Mouse (Mus musculus): Measurements from ENCODE around the gene Gnat2. TPM values are rescaled to one million over a fixed set of nuclear protein-coding genes. Genes with fewer than 3 reads are reported as not detected.

Gnat2 gene
- 0.16 TPM in 1 of 2 replicates, not detected in the other for polyA plus RNA-seq (2012; ENCODE audit: low replicate concordance)

DNA sequence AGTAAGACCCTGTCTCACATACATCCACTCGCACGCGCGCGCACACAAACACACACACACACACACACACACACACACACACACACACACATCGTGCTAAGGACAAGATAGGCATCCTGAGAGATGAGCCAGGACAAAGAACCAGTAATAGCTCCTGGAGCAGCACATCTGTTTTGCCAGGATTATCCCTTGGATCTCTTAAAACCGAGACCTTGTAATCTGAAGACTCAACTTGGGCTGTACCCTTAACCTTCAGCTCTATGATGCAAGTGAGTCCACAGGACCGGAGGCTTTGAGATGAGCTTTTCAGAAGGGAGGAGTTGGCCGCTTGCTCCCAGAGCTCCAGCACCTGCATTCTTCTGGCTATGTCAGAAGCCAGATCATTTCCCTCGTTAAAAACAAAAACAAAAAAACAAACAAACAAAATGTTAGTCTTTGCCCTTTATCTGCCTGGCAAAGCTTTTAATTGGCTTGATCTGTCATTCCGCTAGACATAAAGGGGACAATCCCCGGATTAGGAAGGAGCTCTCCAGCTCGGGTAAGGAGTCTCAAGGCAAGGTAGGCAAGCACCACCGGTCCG lies at the start of gene Gnat2:
Gene Gnat2, plus strand, starts transcription at position 254 of the 580 bp plus-strand sequence.

DNA sequence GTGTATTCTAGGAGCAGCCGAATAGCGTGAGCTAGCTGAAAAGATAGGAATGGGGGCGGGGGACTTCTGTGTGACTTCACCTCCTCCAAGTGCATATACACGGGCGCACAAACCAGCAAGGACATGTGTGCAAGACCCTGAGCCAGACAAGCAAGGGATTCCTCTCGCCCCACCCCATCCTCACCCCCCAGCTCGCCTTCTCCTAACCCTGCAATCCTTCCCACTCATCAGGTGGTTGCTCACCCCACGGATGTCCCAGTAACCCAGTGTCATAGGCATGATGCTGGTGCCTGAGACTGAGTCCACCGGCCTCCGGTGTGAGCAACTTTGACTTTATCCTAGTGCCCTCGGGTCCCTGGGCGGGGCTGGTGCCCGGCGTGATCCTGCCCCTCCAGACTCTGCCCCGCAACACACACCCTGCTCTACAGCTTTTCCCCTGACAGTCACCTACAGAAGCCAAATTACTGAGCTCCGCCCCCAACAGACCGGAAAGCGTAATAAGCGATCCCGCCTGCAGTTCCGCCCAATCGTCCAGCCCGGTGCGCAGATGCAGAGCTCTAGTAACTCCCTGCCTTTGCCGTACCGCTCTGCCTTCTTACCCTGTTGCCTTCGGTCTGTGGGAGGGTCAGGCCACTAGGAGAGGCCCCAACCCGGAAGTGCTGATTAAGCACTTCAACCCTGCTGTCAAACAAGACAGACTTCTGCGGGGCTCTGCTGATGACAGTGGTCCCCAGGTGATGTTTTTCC lies 48.0 kb upstream of the Gnat2 start, which contains the start of gene Gstm4:
Gene Gstm4, minus strand, starts transcription at position 501 of the 747 bp plus-strand sequence.

DNA sequence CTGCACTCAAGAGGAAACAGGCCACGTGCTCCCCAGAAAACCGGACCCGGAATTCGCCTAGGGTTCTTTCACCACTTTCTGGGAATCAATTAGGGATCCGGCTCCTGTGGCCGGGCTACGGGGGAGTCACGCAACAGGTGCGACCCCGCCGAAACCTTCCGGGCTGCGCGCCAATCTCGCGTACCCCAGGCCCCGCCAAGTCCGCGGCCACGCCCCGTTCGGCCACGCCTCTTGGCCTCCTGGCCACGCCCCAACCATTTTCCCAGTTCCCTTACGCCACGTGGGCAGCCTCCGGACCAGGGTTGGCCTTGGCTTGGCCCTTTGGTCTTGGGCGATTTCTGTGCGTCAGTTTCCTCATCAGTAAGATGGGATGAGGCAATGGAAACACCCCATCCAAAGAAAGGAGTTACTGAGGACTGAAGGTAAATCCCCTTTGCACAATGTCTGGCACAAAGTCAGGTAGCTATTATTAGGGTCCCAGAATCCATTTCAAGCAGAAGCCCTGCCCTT lies 6.1 kb upstream of the Gnat2 start, which contains the start of gene Ampd2:
Gene Ampd2, minus strand, starts transcription at position 182 of the 510 bp plus-strand sequence.

DNA sequence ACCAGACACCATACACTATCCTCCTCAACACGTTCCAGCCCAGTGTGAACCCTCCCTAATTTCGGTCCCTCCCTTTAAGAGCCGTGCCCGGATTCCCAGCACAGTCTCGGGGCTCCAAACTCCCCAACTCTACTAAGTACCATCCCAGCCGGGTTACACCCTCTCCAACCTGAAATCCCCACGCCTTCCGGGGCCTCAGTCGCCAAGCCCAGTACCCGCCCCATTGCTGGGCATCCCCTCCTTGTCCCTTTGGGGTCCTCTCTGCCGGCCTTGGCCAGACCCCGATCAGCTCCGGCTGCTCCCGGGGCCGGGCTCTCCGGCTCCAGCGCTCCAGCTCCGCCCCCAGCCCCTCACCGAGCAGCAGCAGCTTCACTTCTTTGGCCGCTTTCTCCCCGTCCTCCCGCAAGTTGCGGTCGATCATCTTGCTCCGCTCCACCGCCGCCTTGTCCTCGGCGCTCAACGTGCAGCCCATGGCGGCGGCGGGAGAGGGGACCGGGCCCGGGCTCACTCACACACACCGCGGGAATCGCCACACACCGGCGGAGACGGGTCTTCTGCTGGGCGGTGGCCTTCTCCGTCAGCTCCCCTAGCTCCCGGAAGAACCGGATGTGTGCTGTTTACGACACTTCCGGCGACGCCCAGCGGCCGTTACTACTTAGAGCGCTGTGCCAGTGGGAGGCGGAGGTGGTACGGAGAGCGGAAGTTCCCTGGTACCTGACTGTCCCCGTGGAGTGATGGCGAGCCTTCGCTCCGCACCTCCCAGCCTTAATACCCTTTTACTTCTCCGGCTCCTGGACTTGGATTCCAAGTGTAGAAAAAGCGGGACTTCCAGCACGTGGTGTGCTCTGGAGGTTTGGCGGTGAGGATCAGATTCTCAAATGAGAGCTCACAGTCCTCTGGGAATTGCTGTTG lies 53.2 kb downstream of the Gnat2 start, which contains the start of gene Gnai3:
Gene Gnai3, minus strand, starts transcription at position 613 of the 912 bp plus-strand sequence.

Other genes with a start within 250 kb of the Gnat2 start
- not detected in 2 replicates for gene Eps8l3, start 215.6 kb upstream of the Gnat2 start, polyA plus RNA-seq (2012; ENCODE audit: low replicate concordance)
- gene Gstm5, start 197.0 kb upstream of the Gnat2 start, polyA plus RNA-seq (2012; ENCODE audit: low replicate concordance): 2.0 and 4.0 TPM in 2 replicates
- gene Gstm7, start 161.0 kb upstream of the Gnat2 start, polyA plus RNA-seq (2012; ENCODE audit: low replicate concordance): 0.51 TPM in 1 of 2 replicates, not detected in the other
- not detected in 2 replicates for gene Gstm6, start 149.0 kb upstream of the Gnat2 start, polyA plus RNA-seq (2012; ENCODE audit: low replicate concordance)
- not detected in 2 replicates for gene Gstm3, start 123.5 kb upstream of the Gnat2 start, polyA plus RNA-seq (2012; ENCODE audit: low replicate concordance)
- gene Gstm2, start 106.3 kb upstream of the Gnat2 start, polyA plus RNA-seq (2012; ENCODE audit: low replicate concordance): 0.40 TPM in 1 of 2 replicates, not detected in the other
- 27.7 and 72.8 TPM in 2 replicates for gene Gstm1, start 74.8 kb upstream of the Gnat2 start, polyA plus RNA-seq (2012; ENCODE audit: low replicate concordance)
- 0.34 and 0.51 TPM in 2 replicates for gene Gstm4, start 47.9 kb upstream of the Gnat2 start, polyA plus RNA-seq (2012; ENCODE audit: low replicate concordance)
- 64.7 and 77.9 TPM in 2 replicates for gene Ampd2, start 6.1 kb upstream of the Gnat2 start, polyA plus RNA-seq (2012; ENCODE audit: low replicate concordance)
- 5.1 and 5.2 TPM in 2 replicates for gene Gnai3, start 53.4 kb downstream of the Gnat2 start, polyA plus RNA-seq (2012; ENCODE audit: low replicate concordance)
- not detected in 2 replicates for gene Gpr61, start 62.1 kb downstream of the Gnat2 start, polyA plus RNA-seq (2012; ENCODE audit: low replicate concordance)
- gene Amigo1, start 93.5 kb downstream of the Gnat2 start, polyA plus RNA-seq (2012; ENCODE audit: low replicate concordance): 1.5 and 3.8 TPM in 2 replicates
- 2.9 and 8.8 TPM in 2 replicates for gene Cyb561d1, start 108.4 kb downstream of the Gnat2 start, polyA plus RNA-seq (2012; ENCODE audit: low replicate concordance)
- 9.1 and 20.2 TPM in 2 replicates for gene Atxn7l2, start 118.1 kb downstream of the Gnat2 start, polyA plus RNA-seq (2012; ENCODE audit: low replicate concordance)
- gene Sypl2, start 133.9 kb downstream of the Gnat2 start, polyA plus RNA-seq (2012; ENCODE audit: low replicate concordance): not detected in 2 replicates
- gene Psma5, start 164.1 kb downstream of the Gnat2 start, polyA plus RNA-seq (2012; ENCODE audit: low replicate concordance): 2.5 and 4.8 TPM in 2 replicates
- 1.9 and 4.9 TPM in 2 replicates for gene Sort1, start 191.3 kb downstream of the Gnat2 start, polyA plus RNA-seq (2012; ENCODE audit: low replicate concordance)

All from leukemia stem cell, adult 10-12 weeks (primary cell).